Mouse (Mus musculus): ENCODE results near the gene Rcc2. TPM values are rescaled to one million over a fixed set of nuclear protein-coding genes. Genes with fewer than 3 reads are reported as not detected.

Gene Rcc2
- 10 to 100 TPM; 82.4 to 85.0 (median 84.4) TPM for total RNA-seq (2022)

- DNase-seq (ENCODE audit: low spot score in 2 of 2): no peak
Observed at GRCm38 (mm10) chr4:140700269-140701018, at the start of gene Rcc2. Gene Rcc2 (plus strand): TSS chr4:140700541.

- no peak for DNase-seq (ENCODE audit: low spot score in 2 of 2)
Observed at GRCm38 (mm10) chr4:140653835-140654583, 46.3 kb upstream of the Rcc2 start.

- DNase-seq (ENCODE audit: low spot score in 2 of 2): no peak
Observed at GRCm38 (mm10) chr4:140654798-140655197, 45.5 kb upstream of the Rcc2 start.

GRCm38 (mm10) chr4:140656529-140656928, 43.8 kb upstream of the Rcc2 start:
- no peak for DNase-seq (ENCODE audit: low spot score in 2 of 2)

- peak; percentile 57 to 88 for DNase-seq (ENCODE audit: low spot score in 2 of 2)
Observed at GRCm38 (mm10) chr4:140657681-140658575, 42.4 kb upstream of the Rcc2 start.

GRCm38 (mm10) chr4:140661406-140662022, 38.8 kb upstream of the Rcc2 start:
- no peak for DNase-seq (ENCODE audit: low spot score in 2 of 2)

- DNase-seq (ENCODE audit: low spot score in 2 of 2): no peak
Observed at GRCm38 (mm10) chr4:140662453-140662852, 37.9 kb upstream of the Rcc2 start.

- no peak for DNase-seq (ENCODE audit: low spot score in 2 of 2)
Observed at GRCm38 (mm10) chr4:140662882-140663585, 37.3 kb upstream of the Rcc2 start.

- no peak for DNase-seq (ENCODE audit: low spot score in 2 of 2)
Observed at GRCm38 (mm10) chr4:140665053-140665452, 35.3 kb upstream of the Rcc2 start.

- DNase-seq (ENCODE audit: low spot score in 2 of 2): no peak
Observed at GRCm38 (mm10) chr4:140665760-140666159, 34.6 kb upstream of the Rcc2 start, which contains the start of gene Arhgef10l. Gene Arhgef10l (minus strand): TSS chr4:140666012.

GRCm38 (mm10) chr4:140667802-140668201, 32.5 kb upstream of the Rcc2 start:
- no peak for DNase-seq (ENCODE audit: low spot score in 2 of 2)

GRCm38 (mm10) chr4:140673527-140674264, 26.6 kb upstream of the Rcc2 start:
- DNase-seq (ENCODE audit: low spot score in 2 of 2): no peak

- peak; percentile 28 to 64 for DNase-seq (ENCODE audit: low spot score in 2 of 2)
Observed at GRCm38 (mm10) chr4:140674345-140674926, 25.9 kb upstream of the Rcc2 start.

GRCm38 (mm10) chr4:140679038-140679437, 21.3 kb upstream of the Rcc2 start:
- DNase-seq (ENCODE audit: low spot score in 2 of 2): no peak

- peak; percentile 58 to 59 for DNase-seq (ENCODE audit: low spot score in 2 of 2)
Observed at GRCm38 (mm10) chr4:140679723-140680380, 20.5 kb upstream of the Rcc2 start.

GRCm38 (mm10) chr4:140680731-140681397, 19.5 kb upstream of the Rcc2 start:
- DNase-seq (ENCODE audit: low spot score in 2 of 2): no peak

- no peak for DNase-seq (ENCODE audit: low spot score in 2 of 2)
Observed at GRCm38 (mm10) chr4:140683608-140684007, 16.7 kb upstream of the Rcc2 start.

GRCm38 (mm10) chr4:140684141-140684871, 16.0 kb upstream of the Rcc2 start:
- no peak for DNase-seq (ENCODE audit: low spot score in 2 of 2)

Data from left cerebral cortex, adult 8-10 months (tissue).